ENCODE assay signal across 8 mouse cellular contexts in the genomic region with DNA sequence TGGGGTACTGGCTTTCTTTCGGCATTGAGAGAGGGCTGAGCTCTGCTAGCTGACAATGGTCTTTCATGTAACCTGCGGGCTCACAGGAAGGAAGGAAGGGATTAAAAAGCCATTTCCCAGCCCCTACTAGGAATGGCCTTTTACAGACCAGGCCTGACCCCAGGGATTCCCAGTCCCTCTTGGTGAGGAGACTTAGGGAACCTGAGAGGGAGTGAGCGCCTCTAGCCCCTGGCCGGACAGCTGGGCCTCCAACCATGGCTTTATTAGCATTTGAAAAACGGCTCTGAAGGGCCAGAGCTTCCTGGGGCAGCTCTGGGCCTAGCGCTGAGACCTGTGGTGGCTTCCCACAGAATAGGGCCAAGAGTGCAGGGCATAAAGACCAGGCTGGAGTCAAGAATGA. TPM values are rescaled to one million over a fixed set of nuclear protein-coding genes. Genes with fewer than 3 reads are reported as not detected.
DNase-seq lines count a peak whose midpoint lies in the region; ATAC-seq lines count a peak whose summit lies in the region.

No protein-coding gene starts in this region.

- H3K36me3 ChIP-seq in kidney, embryonic 16.5 days (ENCODE audit: insufficient read depth, low read length), result no peaks in the 10 kb centered on the region
- H3K36me3 ChIP-seq in embryonic facial prominence, embryonic 12.5 days, result no peaks in the 10 kb centered on the region
- H3K36me3 ChIP-seq in hindbrain, embryonic 13.5 days, result no peaks in the 10 kb centered on the region
- H3K36me3 ChIP-seq in neural tube, embryonic 11.5 days (ENCODE audit: control insufficient read depth, insufficient read depth, low read length), result no peaks in the 10 kb centered on the region

- no peak overlapping the region for H3K4me3 ChIP-seq in kidney, embryonic 16.5 days (ENCODE audit: low read length)
- no peak overlapping the region for H3K4me3 ChIP-seq in embryonic facial prominence, embryonic 12.5 days
- H3K4me3 ChIP-seq in hindbrain, embryonic 13.5 days, result no peak overlapping the region
- no peak overlapping the region for H3K4me3 ChIP-seq in neural tube, embryonic 11.5 days (ENCODE audit: low read depth, low read length)

- peak overlapping the region; percentile 45 for H3K27ac ChIP-seq in kidney, embryonic 16.5 days (ENCODE audit: low read length)
- peak overlapping the region; percentile 55 for H3K27ac ChIP-seq in embryonic facial prominence, embryonic 12.5 days
- peak overlapping the region; percentile 60; the same call in 1 of the 2 replicates for H3K27ac ChIP-seq in hindbrain, embryonic 13.5 days
- H3K27ac ChIP-seq in neural tube, embryonic 11.5 days (ENCODE audit: low read depth, low read length), result peak overlapping the region; percentile 71

- peaks cover 39% of the 10 kb centered on the region for H3K4me1 ChIP-seq in kidney, embryonic 16.5 days (ENCODE audit: insufficient read depth, low read length)
- peaks cover 35% of the 10 kb centered on the region for H3K4me1 ChIP-seq in embryonic facial prominence, embryonic 12.5 days
- H3K4me1 ChIP-seq in hindbrain, embryonic 13.5 days (replicated peaks), result peaks cover 38% of the 10 kb centered on the region
- H3K4me1 ChIP-seq in neural tube, embryonic 11.5 days (ENCODE audit: control insufficient read depth, insufficient read depth, low read length), result peaks cover 25% of the 10 kb centered on the region

- DNase-seq in kidney, adult 9 months, result no peak
- DNase-seq in neural tube, embryonic 11.5 days (ENCODE audit: low spot score), result no peak
- no peak for DNase-seq in urinary bladder, postnatal 25 days (ENCODE audit: low spot score)
- DNase-seq in layer of hippocampus, adult 9-10 months (ENCODE audit: low spot score), result no peak

- 25% methylated on average over 6 of the region's 6 CpGs for WGBS in kidney, embryonic 16.5 days
- 19% methylated on average over 6 of the region's 6 CpGs for WGBS in embryonic facial prominence, embryonic 12.5 days
- WGBS in hindbrain, embryonic 13.5 days, result 10% methylated on average over 6 of the region's 6 CpGs
- 10% methylated on average over 6 of the region's 6 CpGs for WGBS in neural tube, embryonic 11.5 days

- no peak overlapping the region; the same call in 1 of the 2 replicates for H3K9ac ChIP-seq in kidney, embryonic 16.5 days (replicated peaks; ENCODE audit: low read length)
- no peak overlapping the region for H3K9ac ChIP-seq in embryonic facial prominence, embryonic 12.5 days
- H3K9ac ChIP-seq in hindbrain, embryonic 13.5 days, result peak overlapping the region; percentile 47
- no peak overlapping the region; the same call in 1 of the 2 replicates for H3K9ac ChIP-seq in neural tube, embryonic 11.5 days (ENCODE audit: low read length)

- H3K9me3 ChIP-seq in kidney, embryonic 16.5 days (ENCODE audit: low read length), result no peaks in the 10 kb centered on the region
- H3K9me3 ChIP-seq in embryonic facial prominence, embryonic 12.5 days, result no peaks in the 10 kb centered on the region
- H3K9me3 ChIP-seq in hindbrain, embryonic 13.5 days, result no peaks in the 10 kb centered on the region
- no peaks in the 10 kb centered on the region for H3K9me3 ChIP-seq in neural tube, embryonic 11.5 days (ENCODE audit: control insufficient read depth, low read length)

- no peak for ATAC-seq in kidney, embryonic 16.5 days (ENCODE audit: low FRiP score, low TSS enrichment)
- no peak for ATAC-seq in embryonic facial prominence, embryonic 12.5 days (ENCODE audit: insufficient number of reproducible peaks, insufficient read depth, low FRiP score, low TSS enrichment)
- no peak for ATAC-seq in hindbrain, embryonic 13.5 days (ENCODE audit: low FRiP score)
- ATAC-seq in neural tube, embryonic 11.5 days (ENCODE audit: insufficient read depth, low FRiP score, low TSS enrichment), result no peak
- no peak for ATAC-seq in frontal cortex, adult (ENCODE audit: low TSS enrichment)

- no peaks in the 10 kb centered on the region for H3K27me3 ChIP-seq in kidney, embryonic 16.5 days (ENCODE audit: insufficient read depth, low read length)
- H3K27me3 ChIP-seq in embryonic facial prominence, embryonic 12.5 days, result no peaks in the 10 kb centered on the region
- no peaks in the 10 kb centered on the region for H3K27me3 ChIP-seq in hindbrain, embryonic 13.5 days
- no peaks in the 10 kb centered on the region for H3K27me3 ChIP-seq in neural tube, embryonic 11.5 days (ENCODE audit: control insufficient read depth, insufficient read depth, low read length)

- H3K4me2 ChIP-seq in kidney, embryonic 16.5 days (replicated peaks; ENCODE audit: low read depth, low read length), result no peak overlapping the region
- no peak overlapping the region for H3K4me2 ChIP-seq in embryonic facial prominence, embryonic 12.5 days (replicated peaks)
- no peak overlapping the region for H3K4me2 ChIP-seq in hindbrain, embryonic 13.5 days
- no peak overlapping the region for H3K4me2 ChIP-seq in neural tube, embryonic 11.5 days (ENCODE audit: low read depth)

RNA-seq across cellular contexts. Expression of a gene that starts 46.8 kb away (rescaled TPM):
- polyA plus RNA-seq in kidney, embryonic 16.5 days (2015; fragmentation: Nextera tagmentation; extraction: Ambion mirVana), result 50.7 and 54.0 TPM in 2 replicates
- 44.9 and 47.6 TPM in 2 replicates for polyA plus RNA-seq in embryonic facial prominence, embryonic 12.5 days (2016; fragmentation: Nextera tagmentation; extraction: Ambion mirVana)
- polyA plus RNA-seq in hindbrain, embryonic 13.5 days (2015; fragmentation: Nextera tagmentation; extraction: Ambion mirVana), result 25.0 and 26.3 TPM in 2 replicates
- 44.1 and 45.0 TPM in 2 replicates for polyA plus RNA-seq in neural tube, embryonic 11.5 days (2014; fragmentation: Nextera tagmentation; extraction: Ambion mirVana)

RNA-seq across cellular contexts. Expression of a gene that starts 48.0 kb away (rescaled TPM):
- 143 and 144 TPM in 2 replicates for polyA plus RNA-seq in kidney, embryonic 16.5 days (2015; fragmentation: Nextera tagmentation; extraction: Ambion mirVana)
- polyA plus RNA-seq in embryonic facial prominence, embryonic 12.5 days (2016; fragmentation: Nextera tagmentation; extraction: Ambion mirVana), result 157 and 161 TPM in 2 replicates
- polyA plus RNA-seq in hindbrain, embryonic 13.5 days (2015; fragmentation: Nextera tagmentation; extraction: Ambion mirVana), result 310 and 317 TPM in 2 replicates
- 238 and 262 TPM in 2 replicates for polyA plus RNA-seq in neural tube, embryonic 11.5 days (2014; fragmentation: Nextera tagmentation; extraction: Ambion mirVana)

RNA-seq across cellular contexts. Expression of a gene that starts 58.0 kb away (rescaled TPM):
- 22.2 and 26.0 TPM in 2 replicates for polyA plus RNA-seq in kidney, embryonic 16.5 days (2015; fragmentation: Nextera tagmentation; extraction: Ambion mirVana)
- polyA plus RNA-seq in embryonic facial prominence, embryonic 12.5 days (2016; fragmentation: Nextera tagmentation; extraction: Ambion mirVana), result 22.4 and 23.5 TPM in 2 replicates
- polyA plus RNA-seq in hindbrain, embryonic 13.5 days (2015; fragmentation: Nextera tagmentation; extraction: Ambion mirVana), result 29.7 and 31.6 TPM in 2 replicates
- 26.6 and 28.7 TPM in 2 replicates for polyA plus RNA-seq in neural tube, embryonic 11.5 days (2014; fragmentation: Nextera tagmentation; extraction: Ambion mirVana)
